Mouse (Mus musculus) adrenal gland, adult 2 months (tissue): ENCODE results near the gene Car10. TPM values are rescaled to one million over a fixed set of nuclear protein-coding genes. Genes with fewer than 3 reads are reported as not detected.

ENCODE experiments used
- DNase-seq: peaks from one replicate; pipeline ENCODE4 v3.0.0; 2021
- polyA plus RNA-seq: library from polyadenylated mRNA; depleted of rRNA; stranded (reverse); fragments of >200 nt; gene quantifications from 2 replicates; pipeline ENCODE4 v1.2.3, GENCODE M21; 2012
- total RNA-seq, 2 experiments: library from RNA; stranded (reverse); gene quantifications; 2 replicates each; pipeline ENCODE4 v1.2.3; 2021

Gene Car10
- total and polyA plus RNA-seq, 3 experiments = 0.07 to 0.14 TPM; not detected in 1

- no peak for DNase-seq
Observed at GRCm38 (mm10) chr11:93172430-93172829, 74.6 kb downstream of the Car10 start.

GRCm38 (mm10) chr11:93173533-93174308 is 75.9 kb downstream of the Car10 start:
- no peak for DNase-seq

- no peak for DNase-seq
Observed at GRCm38 (mm10) chr11:93185477-93185876, 87.6 kb downstream of the Car10 start.

GRCm38 (mm10) chr11:93186163-93186562 is 88.3 kb downstream of the Car10 start:
- no peak for DNase-seq

GRCm38 (mm10) chr11:93188621-93189020 is 90.8 kb downstream of the Car10 start:
- no peak for DNase-seq

GRCm38 (mm10) chr11:93200046-93200445 is 102.2 kb downstream of the Car10 start:
- DNase-seq = no peak

GRCm38 (mm10) chr11:93217457-93217856 is 119.6 kb downstream of the Car10 start:
- no peak for DNase-seq

GRCm38 (mm10) chr11:93230057-93230456 is 132.2 kb downstream of the Car10 start:
- no peak for DNase-seq

GRCm38 (mm10) chr11:93249771-93250265 is 152.0 kb downstream of the Car10 start:
- no peak for DNase-seq

- no peak for DNase-seq
Observed at GRCm38 (mm10) chr11:93251766-93252165, 153.9 kb downstream of the Car10 start.

GRCm38 (mm10) chr11:93263979-93264378 is 166.2 kb downstream of the Car10 start:
- DNase-seq = no peak

- no peak for DNase-seq
Observed at GRCm38 (mm10) chr11:93272016-93272415, 174.2 kb downstream of the Car10 start.

- DNase-seq = no peak
Observed at GRCm38 (mm10) chr11:93273906-93274305, 176.1 kb downstream of the Car10 start.

- no peak for DNase-seq
Observed at GRCm38 (mm10) chr11:93293661-93294060, 195.8 kb downstream of the Car10 start.

GRCm38 (mm10) chr11:93309981-93310380 is 212.2 kb downstream of the Car10 start:
- DNase-seq = no peak

- DNase-seq = no peak
Observed at GRCm38 (mm10) chr11:93337756-93338155, 239.9 kb downstream of the Car10 start.

GRCm38 (mm10) chr11:93343961-93344360 is 246.1 kb downstream of the Car10 start:
- DNase-seq = no peak

GRCm38 (mm10) chr11:93344869-93345268 is 247.0 kb downstream of the Car10 start:
- DNase-seq = no peak

GRCm38 (mm10) chr11:93361576-93361975 is 263.7 kb downstream of the Car10 start:
- no peak for DNase-seq

GRCm38 (mm10) chr11:93364171-93364570 is 266.3 kb downstream of the Car10 start:
- no peak for DNase-seq

GRCm38 (mm10) chr11:93367244-93367643 is 269.4 kb downstream of the Car10 start:
- no peak for DNase-seq

GRCm38 (mm10) chr11:93367740-93368139 is 269.9 kb downstream of the Car10 start:
- no peak for DNase-seq

GRCm38 (mm10) chr11:93373697-93374354 is 276.0 kb downstream of the Car10 start:
- no peak for DNase-seq
